Mouse (Mus musculus) liver, embryonic 15.5 days (tissue): ENCODE results near the gene Ralgps1. TPM values are rescaled to one million over a fixed set of nuclear protein-coding genes. Genes with fewer than 3 reads are reported as not detected.

Experiments
- ATAC-seq: fragments of 200-750 bp; cut with Nextera tagmentation; 2 replicates; pipeline ENCODE4 v1.8.0; 2017; ENCODE audit warnings: moderate number of reproducible peaks, mild to moderate bottlenecking, moderate library complexity; ENCODE audit not compliant: insufficient read depth
- H3K27ac ChIP-seq: fragments of 300-500 bp; sonication (generic); replicated peaks from 2 replicates; pipeline ENCODE4 v1.5.1; 2015; ENCODE audit warnings: mild to moderate bottlenecking, inconsistent platforms
- H3K27me3 ChIP-seq: fragments of 300-500 bp; sonication (generic); 2 replicates; pipeline ENCODE4 v1.6.1; 2015; ENCODE audit warnings: mild to moderate bottlenecking, inconsistent platforms
- H3K36me3 ChIP-seq: fragments of 300-500 bp; sonication (generic); replicated peaks from 2 replicates; pipeline ENCODE4 v1.6.1; 2015; ENCODE audit warnings: moderate library complexity, mild to moderate bottlenecking, inconsistent platforms
- H3K4me1 ChIP-seq: fragments of 300-500 bp; sonication (generic); replicated peaks from 2 replicates; pipeline ENCODE4 v1.6.1; 2015; ENCODE audit warnings: inconsistent platforms
- H3K4me2 ChIP-seq: fragments of 300-500 bp; sonication (generic); 2 replicates; pipeline ENCODE4 v1.6.1; 2015; ENCODE audit warnings: moderate library complexity, mild to moderate bottlenecking, inconsistent platforms
- H3K4me3 ChIP-seq: fragments of 300-500 bp; sonication (generic); replicated peaks from 2 replicates; pipeline ENCODE4 v1.5.1; 2015; ENCODE audit warnings: mild to moderate bottlenecking, inconsistent platforms
- H3K9ac ChIP-seq: fragments of 300-500 bp; sonication (generic); 2 replicates; pipeline ENCODE4 v1.6.1; 2015; ENCODE audit warnings: moderate library complexity, mild to moderate bottlenecking, inconsistent platforms
- H3K9me3 ChIP-seq: fragments of 300-500 bp; sonication (generic); replicated peaks from 2 replicates; pipeline ENCODE4 v1.6.1; 2016; ENCODE audit warnings: inconsistent platforms
- WGBS: fragments of 180-500 bp; shearing (Covaris S2); methylation state at CpG from one replicate; pipeline ENCODE4 v1.1.7; 2015; ENCODE audit warnings: mixed read lengths; ENCODE audit not compliant: insufficient replicate concordance; 5-methylcytosine and 5-hydroxymethylcytosine counted together
- polyA plus RNA-seq: library from polyadenylated mRNA; unstranded; fragments of >200 nt; fragmentation: Nextera tagmentation; extraction: Ambion mirVana; gene quantifications from 2 replicates; pipeline ENCODE4 v1.2.1, GENCODE M21; 2015

The Ralgps1 gene
- polyA plus RNA-seq, 1 experiment from 2014 or later, result 0.90 TPM

DNA sequence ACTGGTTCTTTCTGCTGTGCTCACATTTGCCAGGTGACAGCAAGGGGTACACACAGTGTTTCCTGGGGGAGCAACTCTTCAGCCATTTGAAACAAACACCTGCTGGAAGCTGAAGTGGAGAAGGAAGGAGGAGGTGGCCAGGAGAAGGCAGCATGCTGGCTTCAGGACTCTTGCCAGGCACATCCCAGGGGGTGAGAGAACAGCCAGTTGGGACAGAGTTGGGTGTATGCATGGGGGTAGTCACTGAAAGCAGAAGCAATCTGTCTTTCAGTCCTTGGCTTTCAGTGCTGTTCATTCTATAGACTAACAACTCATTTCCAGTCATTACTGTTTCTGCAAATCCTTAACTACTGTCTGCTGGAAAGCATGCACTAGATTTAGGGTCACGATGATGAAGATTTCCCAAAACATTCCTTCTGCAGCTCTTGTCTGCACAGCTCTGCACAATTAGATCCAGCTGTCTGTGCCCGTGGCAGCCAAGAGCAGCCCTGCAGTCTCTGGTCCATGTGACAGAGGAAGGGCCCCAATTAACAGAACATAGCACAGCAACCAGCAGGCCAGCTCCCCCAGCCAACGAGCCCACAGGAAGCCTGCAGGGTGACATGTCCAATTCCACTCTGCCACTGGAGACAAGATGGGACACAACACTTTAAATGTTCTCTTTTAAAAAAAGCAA is 70.8 kb downstream of the Ralgps1 start:
- 36% methylated on average over 3 of the region's 3 CpGs for WGBS
- ATAC-seq, result no peak
- H3K9ac ChIP-seq, result no peak overlapping the region
- no peak overlapping the region for H3K4me2 ChIP-seq
- no peaks in the 10 kb centered on the region for H3K36me3 ChIP-seq
- no peaks in the 10 kb centered on the region for H3K27me3 ChIP-seq
- H3K9me3 ChIP-seq, result no peaks in the 10 kb centered on the region
- no peak overlapping the region for H3K4me3 ChIP-seq
- no peak overlapping the region for H3K27ac ChIP-seq
- H3K4me1 ChIP-seq, result no peaks in the 10 kb centered on the region

DNA sequence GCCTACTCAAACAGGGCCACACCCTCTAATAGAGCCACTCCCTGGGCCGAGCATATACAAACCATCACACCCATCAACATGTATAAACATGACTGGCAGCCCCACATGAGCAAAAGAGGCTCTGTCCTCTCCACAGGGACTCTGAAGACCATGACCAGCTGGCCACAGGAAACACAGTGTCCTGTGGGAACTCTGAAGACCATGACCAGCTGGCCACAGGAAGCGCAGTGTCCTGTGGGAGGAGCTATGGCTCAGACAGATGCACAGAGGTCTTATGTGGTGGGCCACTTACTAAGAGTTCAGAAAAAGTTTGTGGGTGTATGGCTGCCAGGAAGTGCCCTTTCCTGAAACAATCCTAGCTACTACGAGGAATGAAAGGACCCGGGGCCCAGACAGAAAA is 72.4 kb downstream of the Ralgps1 start:
- Histone ChIP-seq H3K9ac (no peak overlapping the region), H3K27ac (no peak overlapping the region), H3K9me3 (no peaks in the 10 kb centered on the region), H3K4me2 (no peak overlapping the region), H3K36me3 (no peaks in the 10 kb centered on the region), H3K4me1 (no peaks in the 10 kb centered on the region), H3K4me3 (no peak overlapping the region), H3K27me3 (no peaks in the 10 kb centered on the region)
- no peak for ATAC-seq
- WGBS, result 42% methylated on average over 4 of the region's 4 CpGs

- H3K9ac ChIP-seq, result no peak overlapping the region
- 62% methylated on average over 5 of the region's 5 CpGs for WGBS
- H3K27me3 ChIP-seq, result no peaks in the 10 kb centered on the region
- H3K36me3 ChIP-seq, result no peaks in the 10 kb centered on the region
- ATAC-seq, result no peak
- peaks cover 4% of the 10 kb centered on the region; the same call in 1 of the 2 replicates for H3K4me1 ChIP-seq
- no peaks in the 10 kb centered on the region for H3K9me3 ChIP-seq
- no peak overlapping the region for H3K4me3 ChIP-seq
- no peak overlapping the region for H3K4me2 ChIP-seq
- no peak overlapping the region for H3K27ac ChIP-seq
Measured at GRCm38 (mm10) chr2:33295115-33295514, 76.2 kb downstream of the Ralgps1 start.

GRCm38 (mm10) chr2:33292057-33292456 is 79.2 kb downstream of the Ralgps1 start:
- no peak for ATAC-seq
- no peaks in the 10 kb centered on the region for H3K9me3 ChIP-seq
- no peaks in the 10 kb centered on the region for H3K36me3 ChIP-seq
- no peak overlapping the region for H3K4me3 ChIP-seq
- H3K4me1 ChIP-seq, result peaks cover 4% of the 10 kb centered on the region; the same call in 1 of the 2 replicates
- no peak overlapping the region for H3K27ac ChIP-seq
- H3K4me2 ChIP-seq, result no peak overlapping the region
- H3K9ac ChIP-seq, result no peak overlapping the region
- no peaks in the 10 kb centered on the region for H3K27me3 ChIP-seq
- 20% methylated on average over 2 of the region's 2 CpGs for WGBS

DNA sequence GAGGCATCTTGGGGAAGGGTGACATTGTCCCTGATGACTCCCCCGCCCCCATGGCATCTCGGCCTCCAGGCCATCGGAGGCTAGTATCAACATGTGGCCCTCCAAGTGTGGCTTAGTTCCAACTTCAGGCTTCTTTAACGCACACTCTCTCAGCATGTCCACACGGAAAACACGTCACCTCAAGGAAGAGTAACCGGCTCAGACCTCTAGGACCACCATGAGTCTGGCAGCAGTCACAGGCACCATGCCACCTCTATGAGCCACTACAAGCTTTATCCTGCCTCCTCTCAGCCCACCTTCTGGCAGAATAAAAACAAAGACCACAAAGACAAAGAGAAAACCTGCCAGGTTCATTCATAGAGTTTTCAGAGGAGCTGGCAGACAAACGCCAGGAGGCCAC is 80.8 kb downstream of the Ralgps1 start:
- Histone ChIP-seq H3K4me2 (no peak overlapping the region), H3K27me3 (no peaks in the 10 kb centered on the region), H3K9me3 (no peaks in the 10 kb centered on the region), H3K27ac (no peak overlapping the region), H3K4me3 (no peak overlapping the region), H3K4me1 (peaks cover 4% of the 10 kb centered on the region; the same call in 1 of the 2 replicates), H3K9ac (no peak overlapping the region), H3K36me3 (no peaks in the 10 kb centered on the region)
- WGBS, result 77% methylated on average over 8 of the region's 8 CpGs
- no peak for ATAC-seq

GRCm38 (mm10) chr2:33288837-33289236 is 82.4 kb downstream of the Ralgps1 start:
- 75% methylated on average over 5 of the region's 5 CpGs for WGBS

GRCm38 (mm10) chr2:33283674-33284073 is 87.6 kb downstream of the Ralgps1 start:
- Histone ChIP-seq H3K4me1 (peaks cover 8% of the 10 kb centered on the region; the same call in 1 of the 2 replicates), H3K27ac (peak overlapping the region; percentile 11; the same call in 1 of the 2 replicates)

More at GRCm38 (mm10) chr2:33288837-33289236, 82.4 kb downstream of the Ralgps1 start:
- Histone ChIP-seq H3K9ac (no peak overlapping the region), H3K4me1 (peaks cover 12% of the 10 kb centered on the region; the same call in 1 of the 2 replicates), H3K4me3 (no peak overlapping the region), H3K36me3 (no peaks in the 10 kb centered on the region), H3K9me3 (no peaks in the 10 kb centered on the region), H3K4me2 (no peak overlapping the region), H3K27me3 (no peaks in the 10 kb centered on the region), H3K27ac (no peak overlapping the region)
- no peak for ATAC-seq

GRCm38 (mm10) chr2:33282877-33283276 is 88.4 kb downstream of the Ralgps1 start:
- H3K27ac ChIP-seq, result no peak overlapping the region
- H3K9me3 ChIP-seq, result no peaks in the 10 kb centered on the region
- H3K9ac ChIP-seq, result no peak overlapping the region
- H3K27me3 ChIP-seq, result no peaks in the 10 kb centered on the region
- WGBS, result 47% methylated on average over 4 of the region's 4 CpGs
- H3K4me1 ChIP-seq, result peaks cover 8% of the 10 kb centered on the region; the same call in 1 of the 2 replicates
- H3K36me3 ChIP-seq, result no peaks in the 10 kb centered on the region
- H3K4me2 ChIP-seq, result no peak overlapping the region
- H3K4me3 ChIP-seq, result no peak overlapping the region
- no peak for ATAC-seq

More at GRCm38 (mm10) chr2:33283674-33284073, 87.6 kb downstream of the Ralgps1 start:
- Histone ChIP-seq H3K9me3 (no peaks in the 10 kb centered on the region), H3K4me2 (no peak overlapping the region), H3K36me3 (no peaks in the 10 kb centered on the region), H3K4me3 (no peak overlapping the region), H3K27me3 (no peaks in the 10 kb centered on the region), H3K9ac (no peak overlapping the region)
- no peak for ATAC-seq
- WGBS, result 32% methylated on average over 2 of the region's 2 CpGs

GRCm38 (mm10) chr2:33281807-33282206 is 89.5 kb downstream of the Ralgps1 start:
- H3K4me3 ChIP-seq, result no peak overlapping the region
- no peak for ATAC-seq
- no peak overlapping the region for H3K4me2 ChIP-seq
- 64% methylated on average over 5 of the region's 5 CpGs for WGBS
- H3K27ac ChIP-seq, result no peak overlapping the region
- no peak overlapping the region for H3K9ac ChIP-seq
- no peaks in the 10 kb centered on the region for H3K27me3 ChIP-seq
- H3K4me1 ChIP-seq, result peaks cover 8% of the 10 kb centered on the region; the same call in 1 of the 2 replicates
- no peaks in the 10 kb centered on the region for H3K36me3 ChIP-seq
- no peaks in the 10 kb centered on the region for H3K9me3 ChIP-seq

GRCm38 (mm10) chr2:33280525-33280924 is 90.8 kb downstream of the Ralgps1 start:
- H3K9ac ChIP-seq, result no peak overlapping the region
- peaks cover 8% of the 10 kb centered on the region; the same call in 1 of the 2 replicates for H3K4me1 ChIP-seq
- 49% methylated on average over 2 of the region's 2 CpGs for WGBS
- ATAC-seq, result no peak
- no peak overlapping the region for H3K27ac ChIP-seq
- no peak overlapping the region for H3K4me3 ChIP-seq
- H3K4me2 ChIP-seq, result no peak overlapping the region
- no peaks in the 10 kb centered on the region for H3K9me3 ChIP-seq
- no peaks in the 10 kb centered on the region for H3K36me3 ChIP-seq
- H3K27me3 ChIP-seq, result no peaks in the 10 kb centered on the region

GRCm38 (mm10) chr2:33279758-33280157 is 91.5 kb downstream of the Ralgps1 start:
- Histone ChIP-seq H3K4me2 (no peak overlapping the region), H3K27ac (no peak overlapping the region), H3K4me3 (no peak overlapping the region), H3K36me3 (no peaks in the 10 kb centered on the region), H3K4me1 (peaks cover 8% of the 10 kb centered on the region; the same call in 1 of the 2 replicates), H3K27me3 (no peaks in the 10 kb centered on the region), H3K9me3 (no peaks in the 10 kb centered on the region), H3K9ac (no peak overlapping the region)
- WGBS, result 71% methylated on average over 10 of the region's 10 CpGs
- no peak for ATAC-seq
